Mouse (Mus musculus) hindbrain, embryonic 14.5 days (tissue): ENCODE measurements around the gene Rnf217. TPM values are rescaled to one million over a fixed set of nuclear protein-coding genes. Genes with fewer than 3 reads are reported as not detected.

Experiments used
- polyA plus RNA-seq: library from polyadenylated mRNA; unstranded; fragments of >200 nt; fragmentation: Nextera tagmentation; extraction: Ambion mirVana; gene quantifications from 2 replicates; pipeline ENCODE4 v1.2.1, GENCODE M21; 2014

Rnf217 gene
- polyA plus RNA-seq, 1 experiment from 2014 or later: 3.2 TPM

Other genes starting within 250 kb of the Rnf217 start
- 46.6 and 51.1 TPM in 2 replicates for gene Tpd52l1, start 163.2 kb downstream of the Rnf217 start, polyA plus RNA-seq